Mouse (Mus musculus) 3T3-L1 (cell line): ENCODE measurements around the gene Dab2.

Source experiments
- DNase-seq: peaks from one replicate; pipeline ENCODE4 v3.0.0-alpha.2; 2015; ENCODE audit warnings: low read depth, low spot score

Gene Dab2

GRCm38 (mm10) chr15:6325443-6325842 lies 25.9 kb downstream of the Dab2 start:
- DNase-seq: no peak

DNA sequence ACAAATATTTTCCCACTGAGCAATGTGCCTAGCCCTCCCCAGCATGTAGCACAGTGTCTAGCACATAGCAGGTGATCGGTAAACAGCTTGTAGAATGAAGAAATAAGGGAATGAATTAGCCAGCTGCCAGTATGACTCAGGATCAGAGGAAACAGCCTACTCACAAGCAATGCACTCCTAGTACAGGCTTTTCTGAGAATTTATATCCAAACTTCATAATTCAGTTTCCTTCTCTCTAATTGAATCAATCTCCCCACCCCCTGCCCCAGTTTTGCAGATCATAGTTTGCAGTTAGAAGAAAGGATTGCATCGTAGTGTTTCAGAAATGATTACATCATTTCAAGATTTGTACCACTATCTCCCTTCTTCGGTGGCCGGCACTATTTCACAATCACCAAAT lies 26.4 kb downstream of the Dab2 start:
- DNase-seq: peak; percentile 35

DNA sequence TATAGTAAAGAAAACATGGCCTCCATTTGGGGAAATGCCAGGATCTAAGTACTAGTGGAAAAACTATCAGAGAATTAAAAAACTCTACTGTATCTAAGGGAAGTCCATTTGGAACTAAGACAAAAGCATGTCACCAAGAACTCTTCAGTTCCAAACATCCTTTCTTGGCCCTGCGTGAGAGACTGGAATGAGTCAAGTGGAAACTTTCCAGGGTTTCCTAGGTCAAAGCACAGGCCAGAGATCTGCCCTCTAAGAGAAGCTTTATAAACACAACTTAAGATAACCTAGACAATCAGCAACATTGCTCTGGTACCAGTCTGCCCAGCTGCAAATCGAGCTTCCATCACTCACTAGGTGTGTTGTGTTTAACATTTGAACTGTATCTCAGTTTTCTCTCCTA lies 31.8 kb downstream of the Dab2 start:
- peak; percentile 46 for DNase-seq

DNA sequence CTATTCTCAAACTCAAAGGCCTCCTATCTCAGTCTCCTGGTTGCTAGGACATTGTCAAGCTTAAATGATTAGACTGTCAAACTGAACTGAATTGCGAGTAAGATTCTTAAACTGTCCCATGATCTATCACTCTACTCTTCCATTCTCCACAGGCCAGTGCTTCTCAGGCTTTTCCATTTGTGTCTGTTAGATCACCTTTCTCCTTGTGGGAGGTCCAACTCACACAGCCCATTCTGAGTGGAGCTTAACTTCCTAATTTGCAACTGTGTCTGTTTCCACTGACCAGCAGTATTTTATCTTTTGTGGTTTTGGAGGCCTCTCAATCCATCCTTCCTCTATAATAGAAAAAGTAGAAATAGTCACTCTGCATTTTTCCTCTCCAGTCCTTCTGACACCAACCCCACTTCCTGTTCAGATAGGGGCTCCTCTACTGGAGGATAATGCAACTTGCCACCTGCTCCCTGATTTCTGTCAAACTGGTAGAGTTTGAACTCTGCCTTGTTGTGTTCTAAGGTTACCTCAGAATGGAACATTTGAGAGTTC lies 35.1 kb downstream of the Dab2 start:
- no peak for DNase-seq

- DNase-seq: no peak
Measured at GRCm38 (mm10) chr15:6339767-6340166, 40.2 kb downstream of the Dab2 start.

- DNase-seq: no peak
Measured at GRCm38 (mm10) chr15:6340347-6340746, 40.8 kb downstream of the Dab2 start.

- no peak for DNase-seq
Measured at GRCm38 (mm10) chr15:6341427-6341826, 41.8 kb downstream of the Dab2 start.

- no peak for DNase-seq
Measured at GRCm38 (mm10) chr15:6353901-6354300, 54.3 kb downstream of the Dab2 start.

DNA sequence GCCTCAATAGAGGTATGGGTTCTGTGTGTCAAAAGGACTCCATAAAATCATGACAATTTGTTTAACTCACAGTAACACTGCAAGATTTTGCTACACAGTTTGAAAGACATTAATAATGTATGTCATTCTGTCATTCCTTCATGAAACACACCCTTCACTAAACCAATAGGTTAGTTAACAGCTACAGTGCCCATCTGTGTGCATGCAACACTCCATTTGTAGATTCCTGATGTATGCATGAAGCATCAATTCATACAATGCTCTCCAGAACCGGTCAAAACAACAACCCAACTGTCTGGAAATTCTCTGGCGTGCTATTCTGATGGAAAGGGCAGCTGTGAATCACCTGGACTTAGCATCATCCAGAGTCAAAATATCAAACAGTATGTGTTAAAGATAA lies 60.3 kb downstream of the Dab2 start:
- no peak for DNase-seq

- DNase-seq: no peak
Measured at GRCm38 (mm10) chr15:6369974-6370373, 70.4 kb downstream of the Dab2 start.

- no peak for DNase-seq
Measured at GRCm38 (mm10) chr15:6371486-6371885, 71.9 kb downstream of the Dab2 start.

DNA sequence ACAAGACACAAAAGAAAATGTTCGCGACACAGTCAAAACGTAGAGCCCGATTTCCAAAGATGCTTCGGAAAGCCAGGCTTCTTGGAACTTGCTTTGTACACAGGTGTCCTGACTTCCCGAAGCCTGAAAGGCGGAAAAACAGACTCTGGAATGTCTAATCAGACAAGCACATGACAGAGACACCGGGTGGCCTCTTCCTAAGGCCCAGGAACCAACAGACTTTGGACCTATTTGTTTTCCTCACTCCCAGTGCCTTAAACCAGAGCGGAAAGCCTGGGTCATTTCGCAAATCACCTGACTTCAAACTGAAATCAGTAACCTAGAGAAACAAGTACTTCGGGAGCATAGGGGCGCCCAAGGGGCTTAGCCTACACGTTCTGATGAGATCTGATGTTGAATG lies 75.4 kb downstream of the Dab2 start:
- DNase-seq: no peak

GRCm38 (mm10) chr15:6376001-6376400 lies 76.4 kb downstream of the Dab2 start:
- DNase-seq: no peak

GRCm38 (mm10) chr15:6376785-6377184 lies 77.2 kb downstream of the Dab2 start:
- DNase-seq: no peak

DNA sequence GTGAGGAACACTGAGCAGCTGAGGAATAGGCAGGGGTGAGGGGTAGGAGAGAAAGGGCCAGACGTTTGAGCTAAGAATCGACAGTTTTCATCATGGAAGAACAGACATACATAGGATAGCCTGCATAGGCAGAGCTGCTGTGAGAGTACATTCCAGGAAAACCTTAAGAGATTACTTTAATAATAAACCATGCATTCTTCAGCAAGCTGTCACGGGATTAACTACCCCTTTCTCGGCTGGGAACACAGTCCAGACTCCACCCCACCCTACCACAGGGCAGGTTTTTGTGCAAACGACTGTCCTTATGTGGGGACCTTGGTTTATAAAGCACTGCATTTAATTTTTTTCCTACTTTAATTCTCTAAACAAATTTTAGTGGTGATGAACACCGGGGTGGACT lies 84.4 kb downstream of the Dab2 start:
- peak; percentile 11 for DNase-seq

GRCm38 (mm10) chr15:6385241-6385640 lies 85.7 kb downstream of the Dab2 start:
- no peak for DNase-seq

DNA sequence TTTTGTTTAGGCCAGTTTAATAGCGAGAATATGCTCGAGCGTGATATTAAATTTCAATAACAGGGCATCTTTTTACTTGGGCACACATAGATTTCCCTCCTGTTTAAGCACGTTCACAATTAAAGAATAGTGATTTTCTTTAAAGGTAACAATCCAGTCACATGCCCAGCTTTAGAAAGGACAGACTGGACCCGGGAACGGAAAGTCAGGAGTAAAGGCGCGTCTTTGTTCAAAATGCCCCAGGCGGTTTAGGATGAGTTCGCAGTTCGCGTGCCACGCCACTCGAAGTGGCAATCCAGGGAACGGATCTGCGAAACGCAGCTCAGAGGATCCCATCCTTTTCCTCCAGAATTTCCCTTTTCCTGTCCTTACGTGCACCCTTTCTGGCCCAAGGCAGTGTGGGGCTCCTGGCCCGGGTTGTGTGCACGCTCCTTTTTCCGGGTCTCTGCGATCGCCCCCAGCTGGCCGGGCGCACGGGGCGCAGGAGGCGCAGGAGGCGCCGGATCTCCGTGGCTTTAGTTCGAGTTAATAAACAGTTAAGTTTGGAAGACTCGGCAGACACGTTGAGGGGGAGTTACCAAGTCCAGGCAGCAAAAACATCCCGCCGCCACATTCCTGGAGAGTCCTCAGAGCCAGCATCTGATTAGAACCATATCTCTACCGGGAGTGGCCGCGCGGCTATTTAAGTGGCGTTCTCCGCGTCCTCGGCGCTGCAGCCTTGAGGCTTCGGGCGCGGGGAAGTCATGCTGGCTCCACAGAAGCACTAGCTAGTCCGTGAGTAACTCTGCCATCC lies 86.8 kb downstream of the Dab2 start:
- peak; percentile 97 for DNase-seq

- DNase-seq: peak; percentile 71
Measured at GRCm38 (mm10) chr15:6386961-6387728, 87.6 kb downstream of the Dab2 start.

- peak; percentile 47 for DNase-seq
Measured at GRCm38 (mm10) chr15:6387729-6388070, 88.1 kb downstream of the Dab2 start.

DNA sequence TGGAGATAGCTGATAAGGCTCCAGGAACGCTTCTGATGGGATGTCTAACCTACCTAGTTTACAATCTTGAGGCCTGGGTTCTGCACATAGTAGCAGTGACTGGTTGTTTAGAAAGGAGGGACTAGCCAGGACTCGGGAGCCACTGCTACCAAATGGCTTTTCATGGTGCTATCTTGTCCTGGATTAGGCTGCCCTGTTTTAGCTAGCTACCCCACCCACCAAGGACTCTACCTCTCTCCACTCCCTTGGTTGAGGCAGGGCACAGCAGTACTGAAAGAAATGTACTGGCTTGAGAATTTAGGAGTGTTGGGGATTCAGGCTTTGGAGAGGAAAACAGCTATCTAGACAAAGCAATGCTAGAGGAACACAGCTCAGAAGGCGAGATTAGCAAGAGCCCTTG lies 88.6 kb downstream of the Dab2 start:
- peak; percentile 53 for DNase-seq

DNA sequence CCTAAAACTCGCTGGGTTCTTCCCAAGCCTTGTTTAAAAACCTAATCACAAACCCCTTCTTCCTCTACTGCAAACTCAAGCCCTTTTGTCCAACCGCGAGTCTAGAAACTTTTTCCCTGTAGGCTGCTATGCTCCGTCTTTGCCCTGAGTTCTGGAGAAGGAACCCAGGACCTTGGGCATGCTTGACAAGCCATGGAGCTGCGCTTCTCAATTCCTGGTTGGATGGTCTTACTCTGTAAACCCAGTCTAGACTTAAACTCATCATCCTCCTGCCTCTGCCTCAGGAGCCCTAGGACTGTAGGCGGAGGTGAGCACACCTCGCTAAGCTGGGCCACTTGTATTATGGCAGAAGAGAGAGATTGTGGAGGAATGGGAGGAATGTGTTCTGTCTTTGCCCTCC lies 89.0 kb downstream of the Dab2 start:
- DNase-seq: no peak

GRCm38 (mm10) chr15:6390106-6390505 lies 90.5 kb downstream of the Dab2 start:
- no peak for DNase-seq

DNA sequence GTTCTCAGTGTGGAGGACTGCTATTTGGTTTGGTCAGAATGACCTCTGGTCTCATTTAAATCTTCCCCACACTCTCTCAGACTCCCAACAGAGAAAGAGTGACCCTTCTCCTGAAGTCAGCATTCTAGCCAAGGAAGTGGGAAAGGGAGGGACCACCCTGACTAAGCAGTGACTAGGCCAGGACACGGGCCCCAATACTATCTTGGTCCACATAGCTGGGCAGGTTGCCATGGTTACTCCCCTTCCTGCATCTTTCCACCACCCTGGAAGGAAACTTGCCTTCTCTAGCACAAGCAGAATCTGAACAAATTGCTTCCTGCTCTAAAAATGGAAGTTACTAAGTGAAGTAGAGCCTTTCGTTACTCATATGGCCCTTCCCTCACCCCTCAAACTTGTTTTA lies 91.1 kb downstream of the Dab2 start:
- DNase-seq: peak; percentile 76
